In genomic region chr5:136353114-136353513, GRCm38 (mm10) we compare ENCODE assay signal across 12 mouse cellular contexts.
DNase-seq lines count a peak whose midpoint lies in the region; ATAC-seq and TF ChIP-seq lines count a peak whose summit lies in the region.
"Had no signal": no experiment of that assay in that cellular context is flagged by ENCODE, and none has a peak within 500 bp of the region (broad histone marks: within the 10 kb centered on the region; RNA-seq: fewer than 3 reads in every experiment).

No protein-coding gene starts in this region.

- no peak for TF ChIP-seq CTCF in liver, postnatal 0 days (IDR thresholded peaks at IDR 0.05; ENCODE audit: low read depth)

- no peaks in the 10 kb centered on the region for H3K27me3 ChIP-seq in heart, embryonic 15.5 days
- H3K27me3 ChIP-seq in heart, embryonic 12.5 days (replicated peaks): no peaks in the 10 kb centered on the region
- H3K27me3 ChIP-seq in hindbrain, embryonic 15.5 days: no peaks in the 10 kb centered on the region
- no peaks in the 10 kb centered on the region for H3K27me3 ChIP-seq in liver, postnatal 0 days (ENCODE audit: insufficient read depth, low read length)
- H3K27me3 ChIP-seq: embryonic facial prominence, embryonic 13.5 days had no signal

- no peaks in the 10 kb centered on the region for H3K9me3 ChIP-seq in heart, embryonic 15.5 days (replicated peaks)
- no peaks in the 10 kb centered on the region for H3K9me3 ChIP-seq in heart, embryonic 12.5 days (replicated peaks)
- no peaks in the 10 kb centered on the region for H3K9me3 ChIP-seq in hindbrain, embryonic 15.5 days
- no peaks in the 10 kb centered on the region for H3K9me3 ChIP-seq in liver, postnatal 0 days (ENCODE audit: low read length)
- H3K9me3 ChIP-seq: embryonic facial prominence, embryonic 13.5 days had no signal

- H3K4me1 ChIP-seq in heart, embryonic 15.5 days (replicated peaks): peaks cover 30% of the 10 kb centered on the region
- peaks cover 37% of the 10 kb centered on the region for H3K4me1 ChIP-seq in heart, embryonic 12.5 days (replicated peaks)
- peaks cover 35% of the 10 kb centered on the region for H3K4me1 ChIP-seq in hindbrain, embryonic 15.5 days (replicated peaks)
- no peaks in the 10 kb centered on the region for H3K4me1 ChIP-seq in liver, postnatal 0 days (ENCODE audit: insufficient read depth)

- peaks cover 2% of the 10 kb centered on the region for H3K36me3 ChIP-seq in heart, embryonic 15.5 days
- peaks cover 19% of the 10 kb centered on the region for H3K36me3 ChIP-seq in heart, embryonic 12.5 days
- no peaks in the 10 kb centered on the region for H3K36me3 ChIP-seq in hindbrain, embryonic 15.5 days
- peaks cover 9% of the 10 kb centered on the region; the same call in 1 of the 2 replicates for H3K36me3 ChIP-seq in liver, postnatal 0 days (replicated peaks; ENCODE audit: insufficient read depth, low read length)

- no peak overlapping the region for H3K4me2 ChIP-seq in heart, embryonic 15.5 days
- H3K4me2 ChIP-seq in heart, embryonic 12.5 days: no peak overlapping the region
- H3K4me2 ChIP-seq in hindbrain, embryonic 15.5 days: peak overlapping the region; percentile 21; the same call in 1 of the 2 replicates
- H3K4me2 ChIP-seq in liver, postnatal 0 days (ENCODE audit: low read depth, low read length): no peak overlapping the region
- H3K4me2 ChIP-seq: embryonic facial prominence, embryonic 13.5 days had no signal

- ATAC-seq in heart, embryonic 15.5 days (replicated peaks; ENCODE audit: insufficient number of reproducible peaks, insufficient read depth, low FRiP score, low read depth): no peak
- no peak for ATAC-seq in heart, embryonic 12.5 days (ENCODE audit: insufficient number of reproducible peaks, low FRiP score)
- ATAC-seq in hindbrain, embryonic 15.5 days (ENCODE audit: low FRiP score, low read depth): peak; percentile 27; the same call in 1 of the 2 replicates
- no peak for ATAC-seq in liver, postnatal 0 days
- ATAC-seq: forebrain, embryonic 16.5 days; lung, postnatal 0 days had no signal

- no peak overlapping the region for H3K9ac ChIP-seq in heart, embryonic 15.5 days
- no peak overlapping the region for H3K9ac ChIP-seq in heart, embryonic 12.5 days
- H3K9ac ChIP-seq in hindbrain, embryonic 15.5 days: no peak overlapping the region
- no peak overlapping the region for H3K9ac ChIP-seq in liver, postnatal 0 days (replicated peaks)
- H3K9ac ChIP-seq: embryonic facial prominence, embryonic 13.5 days had no signal

- no peak for TF ChIP-seq EP300 in liver, postnatal 0 days (IDR thresholded peaks at IDR 0.05; ENCODE audit: low read depth)

- 56% methylated on average over 8 of the region's 8 CpGs for WGBS in heart, embryonic 15.5 days
- 70% methylated on average over 8 of the region's 8 CpGs for WGBS in heart, embryonic 12.5 days
- WGBS in hindbrain, embryonic 15.5 days: 13% methylated on average over 8 of the region's 8 CpGs
- 80% methylated on average over 8 of the region's 8 CpGs for WGBS in liver, postnatal 0 days (ENCODE audit: insufficient replicate concordance)

- no peak overlapping the region for H3K4me3 ChIP-seq in heart, embryonic 15.5 days
- H3K4me3 ChIP-seq in heart, embryonic 12.5 days: no peak overlapping the region
- no peak overlapping the region for H3K4me3 ChIP-seq in hindbrain, embryonic 15.5 days
- H3K4me3 ChIP-seq in liver, postnatal 0 days (ENCODE audit: low read depth, low read length): no peak overlapping the region
- H3K4me3 ChIP-seq: embryonic facial prominence, embryonic 13.5 days had no signal

- DNase-seq in Muller cell, postnatal 12 days (ENCODE audit: inconsistent ontology term): peak; percentile 88
- peak; percentile 60 to 71 for DNase-seq in cerebellum, adult 18-20 months
- DNase-seq in adrenal gland, adult (ENCODE audit: inconsistent age in 2 of 2, low spot score in 1 of 2): no peak
- no peak for DNase-seq in liver, postnatal 0 days
- no peak for DNase-seq in kidney, postnatal 25 days
- DNase-seq: gastrocnemius, postnatal 36 days had no signal

- peak overlapping the region; percentile 2; the same call in 1 of the 2 replicates for H3K27ac ChIP-seq in heart, embryonic 15.5 days
- H3K27ac ChIP-seq in heart, embryonic 12.5 days (ENCODE audit: poor library complexity, severe bottlenecking): no peak overlapping the region
- H3K27ac ChIP-seq in hindbrain, embryonic 15.5 days (replicated peaks): peak overlapping the region; percentile 6; the same call in 1 of the 2 replicates
- no peak overlapping the region for H3K27ac ChIP-seq in liver, postnatal 0 days (ENCODE audit: low read depth)
- H3K27ac ChIP-seq: embryonic facial prominence, embryonic 13.5 days had no signal

Comparison
In these comparisons a context has a peak if more than half of its experiments do, and no peak if none do; other contexts are left out.
1. H3K27ac ChIP-seq: peak in heart, embryonic 15.5 days (single experiment) and hindbrain, embryonic 15.5 days (single experiment); none in heart, embryonic 12.5 days (single experiment) and liver, postnatal 0 days (single experiment).
2. DNase-seq: peak in Muller cell, postnatal 12 days (single experiment) and cerebellum, adult 18-20 months (2 of 2); none in adrenal gland, adult (0 of 2), liver, postnatal 0 days (single experiment) and kidney, postnatal 25 days (0 of 2).